Mouse (Mus musculus) ES-Bruce4 (cell line): Measurements from ENCODE around the gene Tinag.

Experiments used
- CTCF ChIP-seq: IDR thresholded peaks from one replicate; pipeline ENCODE4 v1.8.1; 2011; ENCODE audit warnings: low read depth, low read length
- POLR2A ChIP-seq: IDR thresholded peaks from one replicate; pipeline ENCODE4 v1.8.1; 2011; ENCODE audit warnings: low read length; ENCODE audit not compliant: insufficient read depth

DNA sequence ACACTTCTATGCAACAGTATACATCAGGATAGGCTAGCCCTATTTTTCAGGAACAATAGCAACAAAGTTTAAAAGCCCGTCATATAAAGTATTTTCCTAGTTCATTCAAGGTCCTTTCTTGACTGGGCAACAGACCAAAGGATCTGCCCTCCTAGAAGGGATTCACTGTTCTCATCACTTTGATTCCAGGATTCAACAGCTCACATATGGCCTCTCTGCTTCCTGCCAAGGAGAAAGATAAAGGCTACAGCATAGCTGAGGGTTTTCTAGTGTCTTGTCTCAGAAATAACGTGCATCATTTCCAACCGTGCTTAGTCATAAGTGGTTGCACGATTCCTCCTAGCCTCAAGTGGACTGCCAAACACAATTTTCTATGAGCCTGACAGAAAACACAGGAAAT is 11.0 kb upstream of the Tinag start:
- TF ChIP-seq POLR2A (no peak), CTCF (no peak)
